Mouse (Mus musculus): ENCODE data around the gene Kctd20. TPM values are rescaled to one million over a fixed set of nuclear protein-coding genes. Genes with fewer than 3 reads are reported as not detected.

Kctd20 gene
- polyA plus RNA-seq, 1 experiment from 2014 or later, result 106 TPM

DNA sequence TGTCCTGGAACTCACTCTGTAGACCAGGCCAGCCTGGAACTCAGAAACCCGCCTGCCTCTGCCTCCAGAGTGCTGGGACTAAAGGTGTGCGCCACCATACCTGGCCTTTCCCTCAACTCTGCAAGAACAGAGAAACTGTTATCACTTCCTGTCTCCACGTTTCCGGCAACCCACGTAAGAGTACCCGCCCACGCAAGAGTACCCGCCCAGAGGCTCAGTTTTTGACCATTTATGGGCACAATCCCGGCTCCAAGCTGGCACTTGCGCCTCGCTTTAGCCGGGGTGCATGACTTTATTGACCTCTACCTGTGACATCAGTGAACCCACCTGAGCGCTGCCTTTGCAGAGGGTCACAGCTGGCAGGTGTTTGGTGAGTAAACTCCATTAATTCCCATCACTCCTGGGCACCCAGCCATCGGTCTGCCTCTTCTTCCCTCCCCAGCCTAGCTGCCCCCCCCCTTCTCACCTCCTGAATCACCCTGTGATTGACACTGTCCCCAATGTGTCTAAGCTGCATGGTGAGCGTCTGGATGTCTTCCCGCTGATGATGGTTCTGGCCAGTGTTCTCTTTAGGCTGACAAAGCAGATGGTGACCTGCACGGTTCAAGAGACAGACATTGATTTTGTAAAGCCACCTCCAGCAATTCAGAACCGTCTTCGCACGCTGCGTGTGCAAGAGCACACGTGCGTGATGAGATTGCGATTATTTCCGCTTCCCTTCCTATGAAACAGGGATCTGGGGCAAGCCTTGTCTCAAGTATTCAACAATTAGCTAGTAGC lies 10.8 kb upstream of the Kctd20 start:
- Histone ChIP-seq H3K4me3 (ENCODE audit: low read depth, low read length) (no peak overlapping the region), H3K9ac (ENCODE audit: low read length) (no peak overlapping the region), H3K36me3 (ENCODE audit: control insufficient read depth, insufficient read depth, low read length) (no peaks in the 10 kb centered on the region), H3K27ac (replicated peaks; ENCODE audit: low read depth, low read length) (no peak overlapping the region), H3K4me2 (ENCODE audit: low read depth, severe bottlenecking) (no peak overlapping the region), H3K4me1 (ENCODE audit: control insufficient read depth, insufficient read depth, low read length) (no peaks in the 10 kb centered on the region), H3K9me3 (ENCODE audit: control insufficient read depth, low read length) (no peaks in the 10 kb centered on the region), H3K27me3 (ENCODE audit: control insufficient read depth, insufficient read depth, low read length) (no peaks in the 10 kb centered on the region)
- WGBS, result 93% methylated on average over 25 of the region's 25 CpGs
- no peak for ATAC-seq (ENCODE audit: insufficient number of reproducible peaks, low FRiP score, low TSS enrichment, low read depth)
- DNase-seq (ENCODE audit: low spot score), result no peak

DNA sequence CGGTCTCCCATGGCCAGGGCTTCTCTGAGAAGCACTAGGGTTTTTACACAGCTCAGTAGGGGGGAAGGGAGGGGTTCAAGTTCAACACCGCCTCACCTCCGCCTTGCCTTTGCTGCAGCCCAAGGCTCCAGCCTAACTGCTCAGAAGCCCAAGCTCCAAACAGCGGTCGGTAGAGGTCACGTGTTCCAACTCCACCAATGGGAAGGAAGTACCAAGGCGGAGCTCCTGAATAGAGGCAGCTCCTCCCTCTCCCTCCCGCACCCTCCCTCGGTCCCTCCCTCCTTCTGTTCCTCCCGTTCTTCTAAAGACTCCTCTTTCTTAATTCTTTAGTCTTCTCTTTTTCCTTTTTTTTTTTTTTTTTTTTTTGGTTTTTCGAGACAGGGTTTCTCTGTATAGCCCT lies 9.6 kb upstream of the Kctd20 start:
- Histone ChIP-seq H3K27ac (replicated peaks; ENCODE audit: low read depth, low read length) (no peak overlapping the region), H3K4me2 (ENCODE audit: low read depth, severe bottlenecking) (no peak overlapping the region), H3K9ac (ENCODE audit: low read length) (no peak overlapping the region), H3K4me3 (ENCODE audit: low read depth, low read length) (no peak overlapping the region), H3K4me1 (ENCODE audit: control insufficient read depth, insufficient read depth, low read length) (no peaks in the 10 kb centered on the region), H3K27me3 (ENCODE audit: control insufficient read depth, insufficient read depth, low read length) (no peaks in the 10 kb centered on the region), H3K9me3 (ENCODE audit: control insufficient read depth, low read length) (peaks cover under 1% of the 10 kb centered on the region; the same call in 1 of the 2 replicates), H3K36me3 (ENCODE audit: control insufficient read depth, insufficient read depth, low read length) (no peaks in the 10 kb centered on the region)
- ATAC-seq (ENCODE audit: insufficient number of reproducible peaks, low FRiP score, low TSS enrichment, low read depth), result no peak
- no peak for DNase-seq (ENCODE audit: low spot score)
- WGBS, result 84% methylated on average over 10 of the region's 11 CpGs

DNA sequence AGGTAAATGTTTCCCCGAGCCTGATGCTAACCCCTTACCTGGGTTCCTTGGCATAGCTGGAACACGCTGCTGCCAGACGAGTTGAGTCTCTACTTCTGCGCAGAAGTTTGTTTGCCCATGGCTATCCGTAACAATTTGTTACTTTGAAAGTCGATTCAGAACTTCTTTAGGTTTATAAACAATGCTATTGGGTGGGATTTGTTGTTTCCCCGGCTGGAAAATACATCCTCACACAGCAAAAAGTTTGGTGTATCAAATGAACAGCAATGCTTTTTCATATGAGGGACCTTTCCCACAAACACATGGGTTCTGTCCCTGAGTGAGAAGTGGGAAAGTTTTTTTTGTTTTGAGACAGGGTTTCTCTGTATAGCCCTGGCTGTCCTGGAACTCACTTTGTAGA lies 8.0 kb upstream of the Kctd20 start, which contains the start of gene Pxt1:
Gene Pxt1, minus strand, starts transcription at position 101 of the 400 bp plus-strand sequence.
- Histone ChIP-seq H3K27ac (replicated peaks; ENCODE audit: low read depth, low read length) (no peak within 1 kb of the TSS), H3K4me3 (ENCODE audit: low read depth, low read length) (no peak within 1 kb of the TSS), H3K9ac (ENCODE audit: low read length) (no peak within 1 kb of the TSS), H3K27me3 (ENCODE audit: control insufficient read depth, insufficient read depth, low read length) (no peaks in the 10 kb centered on the region), H3K36me3 (ENCODE audit: control insufficient read depth, insufficient read depth, low read length) (no peaks in the 10 kb centered on the region), H3K4me2 (ENCODE audit: low read depth, severe bottlenecking) (no peak within 1 kb of the TSS), H3K9me3 (ENCODE audit: control insufficient read depth, low read length) (peaks cover 2% of the 10 kb centered on the region; the same call in 1 of the 2 replicates), H3K4me1 (ENCODE audit: control insufficient read depth, insufficient read depth, low read length) (no peaks in the 10 kb centered on the region)
- WGBS, result 91% methylated on average over 7 of the region's 7 CpGs
- no peak for DNase-seq (ENCODE audit: low spot score)
- ATAC-seq (ENCODE audit: insufficient number of reproducible peaks, low FRiP score, low TSS enrichment, low read depth), result no peak

DNA sequence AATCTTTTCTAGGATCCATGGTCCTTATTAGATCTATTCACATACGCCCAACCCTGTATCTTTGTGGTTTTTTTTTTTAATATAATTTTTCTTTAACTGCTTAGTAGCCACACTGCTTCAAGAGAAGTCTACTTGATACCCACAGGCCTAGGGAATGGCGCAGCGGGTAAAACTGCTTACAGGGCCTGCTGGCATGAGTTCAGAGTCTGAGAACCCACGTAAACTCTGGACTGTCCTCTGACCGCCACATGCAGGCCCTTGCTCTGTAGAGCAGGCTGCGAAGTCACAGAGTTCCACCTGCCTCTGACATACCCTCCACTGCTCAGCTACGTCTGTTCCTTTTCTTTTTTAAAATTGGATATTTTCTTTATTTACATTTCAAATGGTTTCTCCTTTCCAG lies 7.3 kb upstream of the Kctd20 start:
- 92% methylated on average over 7 of the region's 7 CpGs for WGBS
- ATAC-seq (ENCODE audit: insufficient number of reproducible peaks, low FRiP score, low TSS enrichment, low read depth), result no peak
- no peak overlapping the region for H3K9ac ChIP-seq (ENCODE audit: low read length)

DNA sequence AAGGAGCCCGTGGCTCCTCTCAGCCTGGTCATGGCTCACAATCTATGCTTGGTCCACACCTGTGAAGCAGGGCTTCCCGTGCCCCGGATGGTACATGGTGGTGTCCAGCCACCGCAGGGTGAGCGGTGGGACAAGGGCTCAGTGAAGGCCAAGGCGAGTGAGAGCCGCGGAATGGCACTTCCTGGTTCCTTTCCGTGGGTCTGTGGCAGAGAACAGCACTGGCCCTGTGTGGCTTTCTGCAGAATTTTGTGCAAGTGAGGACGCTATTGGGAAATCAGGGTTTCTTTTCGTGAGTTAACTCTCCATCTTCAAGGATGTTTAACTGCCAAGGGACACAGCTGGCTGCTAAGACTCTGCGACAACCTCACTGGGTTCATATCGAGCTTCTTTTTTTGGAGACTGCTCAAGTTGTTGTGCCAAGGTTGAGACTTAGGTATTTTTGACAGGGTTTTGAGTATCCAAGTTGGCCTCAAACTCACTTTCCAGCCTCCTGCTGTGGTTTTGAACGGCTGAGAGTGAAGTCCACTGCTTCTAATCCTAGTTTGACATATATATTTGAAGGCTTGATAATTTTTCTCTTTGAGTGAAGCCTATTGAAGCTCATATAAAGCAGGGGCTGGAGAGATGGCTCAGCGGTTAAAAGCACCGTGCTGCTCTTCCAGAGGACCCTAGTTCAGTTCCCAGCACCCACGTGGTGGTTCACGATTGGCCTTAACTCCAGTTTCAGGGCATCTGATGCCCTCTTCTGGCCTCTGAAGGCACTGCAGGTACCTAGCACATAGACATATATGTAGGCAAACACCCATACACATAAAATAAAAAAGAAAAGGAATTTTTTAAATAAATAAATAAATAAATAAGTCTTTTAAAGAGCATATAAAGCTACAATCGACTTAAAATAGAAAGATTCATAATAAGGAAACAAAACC lies 4.5 kb upstream of the Kctd20 start:
- no peak overlapping the region for H3K27ac ChIP-seq (replicated peaks; ENCODE audit: low read depth, low read length)
- no peak overlapping the region for H3K9ac ChIP-seq (ENCODE audit: low read length)
- peaks cover 2% of the 10 kb centered on the region; the same call in 1 of the 2 replicates for H3K9me3 ChIP-seq (ENCODE audit: control insufficient read depth, low read length)
- no peak for DNase-seq (ENCODE audit: low spot score)
- no peak for ATAC-seq (ENCODE audit: insufficient number of reproducible peaks, low FRiP score, low TSS enrichment, low read depth)
- WGBS, result 92% methylated on average over 19 of the region's 19 CpGs
- no peak overlapping the region for H3K4me3 ChIP-seq (ENCODE audit: low read depth, low read length)
- H3K27me3 ChIP-seq (ENCODE audit: control insufficient read depth, insufficient read depth, low read length), result no peaks in the 10 kb centered on the region
- H3K4me2 ChIP-seq (ENCODE audit: low read depth, severe bottlenecking), result no peak overlapping the region
- H3K36me3 ChIP-seq (ENCODE audit: control insufficient read depth, insufficient read depth, low read length), result no peaks in the 10 kb centered on the region
- H3K4me1 ChIP-seq (ENCODE audit: control insufficient read depth, insufficient read depth, low read length), result no peaks in the 10 kb centered on the region

More for the DNA sequence above, 7.3 kb upstream of the Kctd20 start:
- Histone ChIP-seq H3K27me3 (ENCODE audit: control insufficient read depth, insufficient read depth, low read length) (no peaks in the 10 kb centered on the region), H3K27ac (replicated peaks; ENCODE audit: low read depth, low read length) (no peak overlapping the region), H3K4me2 (ENCODE audit: low read depth, severe bottlenecking) (no peak overlapping the region), H3K4me1 (ENCODE audit: control insufficient read depth, insufficient read depth, low read length) (no peaks in the 10 kb centered on the region), H3K9me3 (ENCODE audit: control insufficient read depth, low read length) (peaks cover 2% of the 10 kb centered on the region; the same call in 1 of the 2 replicates), H3K4me3 (ENCODE audit: low read depth, low read length) (no peak overlapping the region), H3K36me3 (ENCODE audit: control insufficient read depth, insufficient read depth, low read length) (no peaks in the 10 kb centered on the region)
- no peak for DNase-seq (ENCODE audit: low spot score)

DNA sequence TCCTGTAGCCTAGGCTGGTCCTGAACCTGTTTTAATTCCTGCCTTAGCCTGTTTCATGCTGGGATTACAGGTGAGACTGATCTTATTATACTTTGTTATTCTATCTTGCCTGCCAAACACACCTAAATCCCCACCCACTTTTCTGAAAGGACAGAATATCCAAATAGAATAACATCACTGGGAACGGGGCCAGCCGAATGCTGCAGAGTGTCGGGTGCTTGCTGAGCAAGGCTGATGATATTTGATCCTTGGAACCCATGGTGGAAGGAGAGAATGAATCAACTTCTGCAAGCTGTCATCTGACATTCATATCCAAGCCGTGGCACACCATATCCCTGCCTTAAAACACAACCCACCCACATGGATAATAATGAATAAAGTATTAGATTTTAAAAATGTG lies 3.1 kb upstream of the Kctd20 start:
- DNase-seq (ENCODE audit: low spot score), result no peak
- H3K4me1 ChIP-seq (ENCODE audit: control insufficient read depth, insufficient read depth, low read length), result peaks cover 2% of the 10 kb centered on the region; the same call in 1 of the 2 replicates
- H3K9ac ChIP-seq (ENCODE audit: low read length), result no peak overlapping the region
- H3K27ac ChIP-seq (replicated peaks; ENCODE audit: low read depth, low read length), result no peak overlapping the region
- H3K27me3 ChIP-seq (ENCODE audit: control insufficient read depth, insufficient read depth, low read length), result no peaks in the 10 kb centered on the region
- peaks cover 2% of the 10 kb centered on the region; the same call in 1 of the 2 replicates for H3K9me3 ChIP-seq (ENCODE audit: control insufficient read depth, low read length)
- ATAC-seq (ENCODE audit: insufficient number of reproducible peaks, low FRiP score, low TSS enrichment, low read depth), result no peak
- no peak overlapping the region for H3K4me2 ChIP-seq (ENCODE audit: low read depth, severe bottlenecking)
- 79% methylated on average over 4 of the region's 4 CpGs for WGBS
- no peak overlapping the region for H3K4me3 ChIP-seq (ENCODE audit: low read depth, low read length)
- no peaks in the 10 kb centered on the region for H3K36me3 ChIP-seq (ENCODE audit: control insufficient read depth, insufficient read depth, low read length)

DNA sequence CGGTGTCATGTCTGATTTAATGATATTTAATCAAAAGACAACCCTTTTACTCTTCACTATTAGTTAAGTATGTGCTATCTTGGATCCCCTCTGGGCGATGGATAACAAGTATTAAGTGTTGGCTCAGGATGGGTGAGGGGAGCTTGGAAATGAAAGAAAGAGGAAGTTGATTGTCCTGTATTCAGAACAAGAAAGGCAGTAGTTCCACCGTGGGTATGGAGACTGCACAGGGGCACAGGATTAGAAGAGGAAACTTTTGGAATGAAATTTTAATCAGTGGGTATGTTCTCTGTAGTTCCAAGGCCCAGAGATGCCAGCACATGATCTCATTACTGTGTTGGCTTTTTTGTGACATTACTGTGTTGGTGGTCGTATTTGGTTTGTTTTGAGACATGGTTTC lies 999 bp upstream of the Kctd20 start:
- Histone ChIP-seq H3K4me1 (ENCODE audit: control insufficient read depth, insufficient read depth, low read length) (peaks cover 3% of the 10 kb centered on the region; the same call in 1 of the 2 replicates), H3K4me3 (ENCODE audit: low read depth, low read length) (no peak overlapping the region), H3K36me3 (ENCODE audit: control insufficient read depth, insufficient read depth, low read length) (no peaks in the 10 kb centered on the region), H3K27ac (replicated peaks; ENCODE audit: low read depth, low read length) (no peak overlapping the region), H3K4me2 (ENCODE audit: low read depth, severe bottlenecking) (no peak overlapping the region), H3K9ac (ENCODE audit: low read length) (no peak overlapping the region), H3K27me3 (ENCODE audit: control insufficient read depth, insufficient read depth, low read length) (no peaks in the 10 kb centered on the region), H3K9me3 (ENCODE audit: control insufficient read depth, low read length) (peaks cover 2% of the 10 kb centered on the region; the same call in 1 of the 2 replicates)
- ATAC-seq (ENCODE audit: insufficient number of reproducible peaks, low FRiP score, low TSS enrichment, low read depth) (no peak), DNase-seq (ENCODE audit: low spot score) (no peak)
- WGBS, result 83% methylated on average over 4 of the region's 4 CpGs

DNA sequence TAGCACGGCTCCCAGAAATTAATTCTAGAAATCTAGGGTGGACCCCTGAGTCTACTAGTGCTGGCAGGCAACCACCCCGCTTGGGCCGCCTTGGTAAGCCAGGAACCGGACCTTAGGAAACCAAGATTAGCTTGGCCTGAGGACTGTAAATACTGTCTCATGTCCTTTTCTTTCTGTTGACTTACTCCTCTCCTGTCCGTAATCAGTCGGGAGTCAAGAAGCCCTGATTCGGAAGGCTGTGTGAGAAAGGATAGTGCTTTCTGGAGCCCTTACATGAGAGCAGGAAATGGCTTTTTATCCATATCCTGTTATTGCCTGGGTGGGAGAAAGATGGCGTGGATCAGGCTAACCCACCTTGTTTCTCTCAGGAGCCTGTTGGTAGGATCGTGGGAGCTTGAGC lies 1.5 kb downstream of the Kctd20 start:
- H3K27me3 ChIP-seq (ENCODE audit: control insufficient read depth, insufficient read depth, low read length), result no peaks in the 10 kb centered on the region
- H3K9ac ChIP-seq (ENCODE audit: low read length), result peak overlapping the region; percentile 96
- peaks cover 3% of the 10 kb centered on the region; the same call in 1 of the 2 replicates for H3K4me1 ChIP-seq (ENCODE audit: control insufficient read depth, insufficient read depth, low read length)
- H3K27ac ChIP-seq (replicated peaks; ENCODE audit: low read depth, low read length), result no peak overlapping the region
- DNase-seq (ENCODE audit: low spot score) (peak; percentile 28), ATAC-seq (ENCODE audit: insufficient number of reproducible peaks, low FRiP score, low TSS enrichment, low read depth) (no peak)
- H3K4me3 ChIP-seq (ENCODE audit: low read depth, low read length), result peak overlapping the region; percentile 62
- H3K4me2 ChIP-seq (ENCODE audit: low read depth, severe bottlenecking), result peak overlapping the region; percentile 55
- WGBS, result 40% methylated on average over 9 of the region's 9 CpGs
- no peaks in the 10 kb centered on the region for H3K9me3 ChIP-seq (ENCODE audit: control insufficient read depth, low read length)
- no peaks in the 10 kb centered on the region for H3K36me3 ChIP-seq (ENCODE audit: control insufficient read depth, insufficient read depth, low read length)
